Mouse (Mus musculus) liver, postnatal 0 days (tissue): ENCODE results near the gene Taf3.

Experiments used
- CTCF ChIP-seq: sonication (generic); IDR thresholded peaks from 2 replicates; pipeline ENCODE4 v1.5.1; 2016; ENCODE audit warnings: antibody characterized with exemption, low read depth
- EP300 ChIP-seq: IDR thresholded peaks from 2 replicates; pipeline ENCODE4 v1.6.1; 2016; ENCODE audit warnings: antibody characterized with exemption, low read depth, mild to moderate bottlenecking

DNA sequence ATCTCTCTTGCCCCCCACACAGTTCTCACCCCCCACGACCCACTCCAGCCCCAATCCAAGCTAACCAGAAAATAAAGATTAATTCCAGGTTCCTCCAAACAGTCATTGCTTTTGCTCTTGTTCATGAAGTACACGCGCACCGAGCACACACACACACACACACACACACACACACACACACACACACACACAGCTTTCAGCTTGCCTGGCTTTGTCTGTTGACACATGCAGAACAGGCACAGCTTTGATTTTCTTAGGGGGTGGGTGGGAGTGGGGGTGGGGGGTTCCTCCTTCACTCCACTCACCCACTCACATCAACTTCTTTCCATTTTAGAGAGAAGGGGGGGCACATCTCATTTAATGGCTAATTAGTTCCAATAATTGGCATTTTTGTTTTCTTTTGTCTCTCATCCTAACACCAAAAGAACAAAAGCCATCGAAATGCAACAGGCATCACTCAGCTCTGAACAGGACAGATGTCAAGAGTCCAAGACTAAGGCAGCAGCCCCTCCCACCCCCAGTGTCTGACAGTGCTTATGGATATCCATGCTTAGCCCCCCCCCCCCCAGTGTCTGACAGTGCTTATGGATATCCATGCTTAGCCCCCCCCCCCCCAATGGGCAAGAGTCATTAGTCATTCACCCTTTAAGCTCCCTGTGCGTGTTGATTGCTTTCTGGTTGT is 155.0 kb downstream of the Taf3 start:
- TF ChIP-seq CTCF, result no peak
- no peak for TF ChIP-seq EP300
